Mouse (Mus musculus) liver, adult 2 months (tissue): Measurements from ENCODE around the gene Tacc3.

Source experiments
- CTCF ChIP-seq: fragments of 200-500 bp; IDR thresholded peaks from 2 replicates; pipeline ENCODE4 v1.5.1; 2011; ENCODE audit warnings: low read depth, low read length, control low read depth
- POLR2A ChIP-seq: fragments of 200-500 bp; IDR thresholded peaks from 2 replicates; pipeline ENCODE4 v1.6.1; 2011; ENCODE audit warnings: low read length, control low read depth; ENCODE audit not compliant: insufficient read depth; ENCODE audit errors: extremely low read depth

DNA sequence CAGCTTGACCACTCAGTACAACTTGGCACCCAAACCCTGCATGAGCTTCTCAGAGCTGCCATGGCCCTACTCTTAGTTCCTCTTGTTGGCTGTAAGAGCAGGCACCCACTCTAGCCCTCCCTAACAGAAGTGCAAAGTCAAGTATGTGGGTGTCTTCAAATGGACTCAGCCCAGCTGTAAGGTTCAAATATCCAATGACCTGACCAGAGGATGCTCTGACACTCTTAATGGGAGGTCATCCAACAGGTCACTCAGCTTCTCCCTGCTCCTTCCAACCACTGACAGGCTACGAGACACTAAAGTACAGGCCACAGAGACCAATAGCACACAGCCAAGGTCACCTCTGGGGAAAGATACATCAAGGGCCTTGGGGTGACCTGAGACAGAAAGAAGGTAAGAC is 48.7 kb upstream of the Tacc3 start:
- TF ChIP-seq CTCF (no peak), POLR2A (no peak)
